Mouse (Mus musculus): ENCODE results near the gene Pcyt1a. TPM values are rescaled to one million over a fixed set of nuclear protein-coding genes. Genes with fewer than 3 reads are reported as not detected.

Pcyt1a gene
- polyA plus RNA-seq, 2 experiments = 23.4 to 45.9 TPM

DNA sequence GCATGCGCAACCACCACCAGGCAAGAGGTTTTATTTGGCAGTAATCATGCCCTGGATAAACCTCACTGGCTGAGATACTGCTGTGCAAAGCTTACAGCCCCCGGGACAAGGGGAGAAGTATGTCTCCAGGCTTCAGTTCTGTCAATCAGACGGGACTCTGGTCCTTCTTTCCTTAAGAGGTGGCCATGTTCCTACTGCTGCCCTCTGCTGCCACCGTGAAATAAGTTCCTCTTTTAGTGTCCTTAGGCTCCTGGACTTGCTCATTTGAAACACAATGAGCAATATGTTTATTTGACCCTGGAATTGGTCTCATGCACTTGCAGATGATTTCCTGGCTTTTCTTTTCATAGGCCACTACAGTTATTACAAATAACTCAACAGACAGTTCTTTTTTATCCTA is 29.8 kb downstream of the Pcyt1a start:
- 67% methylated on average over 4 of the region's 4 CpGs for WGBS
- no peak for DNase-seq (ENCODE audit: low spot score)
- H3K27me3 ChIP-seq (ENCODE audit: control insufficient read depth, insufficient read depth, low read length) = no peaks in the 10 kb centered on the region

DNA sequence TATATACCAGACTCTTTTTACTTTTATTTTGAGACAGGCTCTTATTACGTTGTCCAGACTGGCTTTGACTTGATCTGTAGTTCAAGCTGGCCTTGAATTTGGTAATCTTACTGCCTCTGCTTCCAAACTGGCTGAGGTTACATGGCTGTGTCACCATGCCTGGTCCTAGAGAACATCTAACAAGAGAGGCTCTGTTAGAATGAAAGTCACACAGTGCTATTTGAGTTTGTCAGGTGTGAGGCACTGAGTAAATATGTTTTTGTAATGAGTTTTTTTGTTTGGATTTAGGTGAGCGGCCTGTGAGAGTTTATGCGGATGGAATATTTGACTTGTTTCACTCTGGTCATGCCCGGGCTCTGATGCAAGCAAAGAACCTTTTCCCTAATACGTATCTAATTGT is 31.0 kb downstream of the Pcyt1a start:
- Histone ChIP-seq H3K27me3 (ENCODE audit: control insufficient read depth, insufficient read depth, low read length) (no peaks in the 10 kb centered on the region), H3K36me3 (ENCODE audit: control insufficient read depth, insufficient read depth, low read length) (peaks cover 26% of the 10 kb centered on the region), H3K4me3 (replicated peaks; ENCODE audit: low read length) (no peak overlapping the region), H3K9ac (ENCODE audit: low read depth, low read length, severe bottlenecking) (no peak overlapping the region), H3K4me1 (ENCODE audit: control insufficient read depth, insufficient read depth, low read length) (no peaks in the 10 kb centered on the region), H3K4me2 (replicated peaks; ENCODE audit: low read depth, low read length, severe bottlenecking) (no peak overlapping the region), H3K9me3 (ENCODE audit: control insufficient read depth, low read length) (no peaks in the 10 kb centered on the region), H3K27ac (replicated peaks; ENCODE audit: low read depth, low read length) (no peak overlapping the region)
- no peak for TF ChIP-seq POLR2A (IDR thresholded peaks at IDR 0.05; ENCODE audit: borderline replicate concordance, extremely low read depth, insufficient read depth, insufficient read length)
- WGBS = 88% methylated on average over 5 of the region's 5 CpGs
- ATAC-seq (ENCODE audit: low FRiP score, low read depth) (no peak), DNase-seq (ENCODE audit: low spot score) (no peak)

More for the DNA sequence above, 29.8 kb downstream of the Pcyt1a start:
- H3K4me1 ChIP-seq (ENCODE audit: control insufficient read depth, insufficient read depth, low read length) = no peaks in the 10 kb centered on the region
- no peak overlapping the region for H3K27ac ChIP-seq (replicated peaks; ENCODE audit: low read depth, low read length)
- no peak overlapping the region for H3K9ac ChIP-seq (ENCODE audit: low read depth, low read length, severe bottlenecking)
- H3K9me3 ChIP-seq (ENCODE audit: control insufficient read depth, low read length) = no peaks in the 10 kb centered on the region
- H3K4me3 ChIP-seq (replicated peaks; ENCODE audit: low read length) = no peak overlapping the region
- H3K36me3 ChIP-seq (ENCODE audit: control insufficient read depth, insufficient read depth, low read length) = peaks cover 26% of the 10 kb centered on the region
- no peak for ATAC-seq (ENCODE audit: low FRiP score, low read depth)
- TF ChIP-seq POLR2A (IDR thresholded peaks at IDR 0.05; ENCODE audit: borderline replicate concordance, extremely low read depth, insufficient read depth, insufficient read length) = no peak
- no peak overlapping the region for H3K4me2 ChIP-seq (replicated peaks; ENCODE audit: low read depth, low read length, severe bottlenecking)

DNA sequence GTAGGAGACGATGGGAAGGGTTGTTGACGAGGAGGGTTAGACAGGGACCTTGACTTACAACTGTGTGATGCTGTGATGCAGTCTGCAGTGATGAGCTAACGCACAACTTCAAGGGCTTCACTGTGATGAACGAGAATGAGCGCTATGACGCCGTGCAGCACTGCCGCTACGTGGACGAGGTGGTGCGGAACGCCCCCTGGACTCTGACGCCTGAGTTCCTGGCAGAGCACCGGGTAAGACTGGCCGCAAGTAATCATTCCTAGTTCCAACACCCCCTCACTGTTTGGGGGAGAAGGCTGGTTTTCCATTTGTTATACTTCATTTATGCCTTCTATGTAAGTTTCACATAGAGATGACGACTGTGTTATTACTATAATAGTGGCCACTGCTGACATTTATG is 32.2 kb downstream of the Pcyt1a start:
- Histone ChIP-seq H3K4me1 (ENCODE audit: control insufficient read depth, insufficient read depth, low read length) (no peaks in the 10 kb centered on the region), H3K27me3 (ENCODE audit: control insufficient read depth, insufficient read depth, low read length) (no peaks in the 10 kb centered on the region), H3K4me2 (replicated peaks; ENCODE audit: low read depth, low read length, severe bottlenecking) (no peak overlapping the region), H3K9ac (ENCODE audit: low read depth, low read length, severe bottlenecking) (no peak overlapping the region), H3K36me3 (ENCODE audit: control insufficient read depth, insufficient read depth, low read length) (peaks cover 34% of the 10 kb centered on the region), H3K27ac (replicated peaks; ENCODE audit: low read depth, low read length) (no peak overlapping the region), H3K9me3 (ENCODE audit: control insufficient read depth, low read length) (no peaks in the 10 kb centered on the region), H3K4me3 (replicated peaks; ENCODE audit: low read length) (no peak overlapping the region)
- 94% methylated on average over 16 of the region's 16 CpGs for WGBS
- DNase-seq (ENCODE audit: low spot score) (no peak), ATAC-seq (ENCODE audit: low FRiP score, low read depth) (no peak)
- no peak for TF ChIP-seq POLR2A (IDR thresholded peaks at IDR 0.05; ENCODE audit: borderline replicate concordance, extremely low read depth, insufficient read depth, insufficient read length)

DNA sequence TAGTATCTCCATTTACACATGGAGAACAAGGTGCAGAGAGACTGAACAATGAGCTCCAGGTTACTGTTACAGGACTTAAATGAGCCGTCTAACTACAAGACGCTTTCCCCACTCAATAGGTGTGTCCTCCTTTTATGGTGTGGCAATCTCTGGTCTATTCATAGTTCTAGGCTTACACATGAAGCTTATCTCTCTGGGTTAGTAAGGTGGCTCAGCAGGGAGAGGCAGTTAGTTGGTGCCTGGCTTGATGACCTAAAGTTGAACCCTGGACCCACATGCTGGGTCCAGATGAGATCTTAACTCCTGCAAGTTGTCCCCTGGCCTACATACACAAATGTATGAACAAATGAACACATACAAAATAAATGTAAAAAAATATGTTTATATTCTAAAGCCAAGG is 32.7 kb downstream of the Pcyt1a start:
- no peak for ATAC-seq (ENCODE audit: low FRiP score, low read depth)
- peaks cover 39% of the 10 kb centered on the region for H3K36me3 ChIP-seq (ENCODE audit: control insufficient read depth, insufficient read depth, low read length)

DNA sequence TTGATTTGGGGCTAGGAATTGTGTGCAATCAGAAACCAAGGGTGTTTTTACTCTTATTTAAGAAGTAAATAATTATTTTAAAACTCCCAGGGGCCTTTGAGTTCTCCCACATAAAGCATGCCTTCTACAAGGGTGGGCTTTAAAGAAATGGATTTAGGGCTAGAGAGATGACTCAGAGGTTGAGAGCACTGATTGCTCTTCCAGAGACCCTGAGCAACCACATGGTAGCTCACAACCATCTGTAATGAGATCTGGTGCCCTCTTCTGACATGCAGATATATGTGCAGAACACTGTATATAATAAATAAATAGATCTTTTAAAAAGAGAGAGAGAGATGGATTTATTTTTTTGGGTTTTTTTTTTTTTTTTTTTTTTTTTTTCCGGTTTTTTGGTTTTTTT is 34.2 kb downstream of the Pcyt1a start:
- Histone ChIP-seq H3K36me3 (ENCODE audit: control insufficient read depth, insufficient read depth, low read length) (peaks cover 50% of the 10 kb centered on the region), H3K9me3 (ENCODE audit: control insufficient read depth, low read length) (no peaks in the 10 kb centered on the region), H3K4me1 (ENCODE audit: control insufficient read depth, insufficient read depth, low read length) (no peaks in the 10 kb centered on the region), H3K4me3 (replicated peaks; ENCODE audit: low read length) (no peak overlapping the region), H3K27ac (replicated peaks; ENCODE audit: low read depth, low read length) (no peak overlapping the region), H3K27me3 (ENCODE audit: control insufficient read depth, insufficient read depth, low read length) (no peaks in the 10 kb centered on the region), H3K4me2 (replicated peaks; ENCODE audit: low read depth, low read length, severe bottlenecking) (no peak overlapping the region), H3K9ac (ENCODE audit: low read depth, low read length, severe bottlenecking) (no peak overlapping the region)
- no peak for TF ChIP-seq POLR2A (IDR thresholded peaks at IDR 0.05; ENCODE audit: borderline replicate concordance, extremely low read depth, insufficient read depth, insufficient read length)
- WGBS = 0% methylated on average over 1 of the region's 1 CpGs
- ATAC-seq (ENCODE audit: low FRiP score, low read depth) (no peak), DNase-seq (ENCODE audit: low spot score) (no peak)

More for the DNA sequence above, 32.7 kb downstream of the Pcyt1a start:
- DNase-seq (ENCODE audit: low spot score) = no peak
- H3K9me3 ChIP-seq (ENCODE audit: control insufficient read depth, low read length) = no peaks in the 10 kb centered on the region
- H3K27me3 ChIP-seq (ENCODE audit: control insufficient read depth, insufficient read depth, low read length) = no peaks in the 10 kb centered on the region
- WGBS = 85% methylated on average over 2 of the region's 2 CpGs
- TF ChIP-seq POLR2A (IDR thresholded peaks at IDR 0.05; ENCODE audit: borderline replicate concordance, extremely low read depth, insufficient read depth, insufficient read length) = no peak
- H3K9ac ChIP-seq (ENCODE audit: low read depth, low read length, severe bottlenecking) = no peak overlapping the region
- no peak overlapping the region for H3K4me3 ChIP-seq (replicated peaks; ENCODE audit: low read length)
- no peaks in the 10 kb centered on the region for H3K4me1 ChIP-seq (ENCODE audit: control insufficient read depth, insufficient read depth, low read length)
- H3K4me2 ChIP-seq (replicated peaks; ENCODE audit: low read depth, low read length, severe bottlenecking) = no peak overlapping the region
- no peak overlapping the region for H3K27ac ChIP-seq (replicated peaks; ENCODE audit: low read depth, low read length)

DNA sequence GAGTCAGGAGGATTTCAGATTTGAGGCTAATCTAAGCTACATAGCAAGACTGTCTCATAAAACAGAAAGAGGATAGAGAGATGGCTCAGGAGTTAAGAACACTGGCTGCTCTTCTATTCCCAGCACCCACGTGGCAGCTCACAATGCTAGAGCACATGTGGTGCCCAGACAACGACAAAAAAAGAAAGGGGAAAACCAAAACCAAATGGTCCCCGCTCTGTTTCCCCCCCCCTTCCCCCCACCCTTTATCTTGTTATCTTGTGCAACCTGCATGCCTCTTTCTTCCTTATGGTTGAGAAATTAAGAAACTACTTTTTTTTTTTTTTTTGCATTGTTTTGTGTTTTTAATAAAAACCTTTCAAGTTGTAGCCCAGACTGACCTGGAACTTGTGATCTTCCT is 37.8 kb downstream of the Pcyt1a start:
- Histone ChIP-seq H3K4me1 (ENCODE audit: control insufficient read depth, insufficient read depth, low read length) (no peaks in the 10 kb centered on the region), H3K9me3 (ENCODE audit: control insufficient read depth, low read length) (no peaks in the 10 kb centered on the region), H3K4me3 (replicated peaks; ENCODE audit: low read length) (no peak overlapping the region), H3K9ac (ENCODE audit: low read depth, low read length, severe bottlenecking) (no peak overlapping the region), H3K4me2 (replicated peaks; ENCODE audit: low read depth, low read length, severe bottlenecking) (no peak overlapping the region), H3K36me3 (ENCODE audit: control insufficient read depth, insufficient read depth, low read length) (peaks cover 56% of the 10 kb centered on the region), H3K27me3 (ENCODE audit: control insufficient read depth, insufficient read depth, low read length) (no peaks in the 10 kb centered on the region), H3K27ac (replicated peaks; ENCODE audit: low read depth, low read length) (no peak overlapping the region)
- no peak for DNase-seq (ENCODE audit: low spot score)
- WGBS = 46% methylated on average over 3 of the region's 3 CpGs
- TF ChIP-seq POLR2A (IDR thresholded peaks at IDR 0.05; ENCODE audit: borderline replicate concordance, extremely low read depth, insufficient read depth, insufficient read length) = no peak
- ATAC-seq (ENCODE audit: low FRiP score, low read depth) = no peak
